Mouse (Mus musculus): ENCODE measurements around the gene Elob. TPM values are rescaled to one million over a fixed set of nuclear protein-coding genes. Genes with fewer than 3 reads are reported as not detected.

Elob gene
- total RNA-seq (2021): 100 to 1,000 TPM; 389 to 390 TPM

DNA sequence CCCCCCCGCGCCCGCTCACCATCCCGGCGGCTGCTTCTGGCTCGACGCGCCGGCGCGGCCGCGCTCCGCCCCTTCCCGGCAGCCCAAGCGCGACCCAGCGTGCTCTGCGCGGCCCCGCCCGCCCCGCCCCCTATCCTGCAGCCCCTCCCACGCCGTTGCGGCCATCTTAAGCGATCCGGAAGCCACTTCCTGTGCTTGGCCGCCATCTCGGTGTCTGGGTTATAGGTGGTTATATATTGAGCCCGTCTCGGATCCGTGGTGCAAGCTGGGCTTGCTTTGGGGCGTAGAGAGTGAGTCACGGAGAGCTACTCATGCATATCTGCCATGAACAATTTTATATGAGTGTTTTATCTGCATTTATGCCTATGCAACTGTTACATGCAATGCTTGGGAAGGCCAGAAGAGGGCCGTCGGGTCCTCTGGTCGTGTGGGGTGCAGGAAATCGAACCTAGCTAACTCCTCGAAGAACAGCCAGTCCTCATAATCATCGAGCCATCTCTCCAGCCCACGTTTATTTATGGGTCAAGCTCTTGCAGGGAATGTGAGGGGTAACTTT is at the start of gene Elob:
TSS of gene Elob (minus strand) at position 73 of the 556 bp plus-strand sequence.
- peak; percentile 78 to 92 for DNase-seq (ENCODE audit: extremely low spot score in 1 of 2, low spot score in 2 of 2)
- intact Hi-C loops (cut with DNase I): loop anchor here (5.0 kb wide), 1 partner anchor 57 kb away; the partner anchor contains the start of gene Flywch1

DNA sequence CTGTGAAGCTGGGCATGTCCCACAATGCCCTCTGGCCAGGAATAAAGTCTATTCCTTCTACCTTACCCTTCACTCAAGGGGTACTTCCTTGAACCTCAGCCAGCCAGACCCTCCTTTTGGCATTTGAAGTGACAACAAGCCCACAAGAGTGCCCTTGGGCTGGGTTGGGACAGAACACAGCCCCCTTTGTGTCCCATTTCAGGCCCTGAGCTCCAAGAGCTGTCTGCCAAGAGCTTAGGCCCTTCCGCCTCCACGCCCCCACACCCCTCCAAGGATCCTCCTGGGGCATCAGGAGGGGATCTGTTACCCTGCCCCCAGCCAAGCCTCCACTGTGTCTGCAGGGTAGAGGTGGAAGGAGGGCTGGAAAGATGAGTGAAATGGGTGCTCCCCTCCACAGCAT is 48.2 kb upstream of the Elob start:
- intact Hi-C loops (cut with DNase I): no loop called here
- DNase-seq (ENCODE audit: extremely low spot score in 1 of 2, low spot score in 2 of 2): peak in 1 of 2 experiments; percentile 46

DNA sequence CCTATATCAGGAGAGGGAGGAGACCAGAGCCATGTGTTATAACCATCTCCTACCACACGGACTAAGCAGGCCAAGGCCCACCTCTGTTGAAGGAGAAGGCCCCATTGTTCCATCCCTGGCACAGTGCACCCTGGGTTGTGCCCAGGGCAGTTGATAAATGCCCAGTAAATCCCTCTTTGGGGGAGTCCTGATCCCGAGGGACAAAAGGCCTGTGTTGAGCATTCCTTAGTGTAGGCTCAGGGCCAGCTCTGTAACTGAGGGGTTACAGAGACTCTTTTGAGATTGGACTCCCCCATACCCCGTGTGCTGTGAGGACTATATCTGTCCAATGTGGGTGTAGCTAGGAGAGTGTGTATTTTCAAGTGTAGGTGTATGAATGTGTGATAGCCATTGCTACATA is 47.8 kb upstream of the Elob start:
- peak in 1 of 2 experiments; percentile 26 for DNase-seq (ENCODE audit: extremely low spot score in 1 of 2, low spot score in 2 of 2)
- intact Hi-C loops (cut with DNase I): no loop called here

GRCm38 (mm10) chr17:23873884-23874856 is 45.2 kb upstream of the Elob start:
- intact Hi-C loops (cut with DNase I): loop anchor here (5.0 kb wide), 1 partner anchor 88 kb away; no protein-coding TSS in a partner anchor
- peak in 1 of 2 experiments; percentile 59 for DNase-seq (ENCODE audit: extremely low spot score in 1 of 2, low spot score in 2 of 2)

GRCm38 (mm10) chr17:23868513-23868912 is 39.6 kb upstream of the Elob start:
- no peak for DNase-seq (ENCODE audit: extremely low spot score in 1 of 2, low spot score in 2 of 2)
- intact Hi-C loops (cut with DNase I): no loop called here

DNA sequence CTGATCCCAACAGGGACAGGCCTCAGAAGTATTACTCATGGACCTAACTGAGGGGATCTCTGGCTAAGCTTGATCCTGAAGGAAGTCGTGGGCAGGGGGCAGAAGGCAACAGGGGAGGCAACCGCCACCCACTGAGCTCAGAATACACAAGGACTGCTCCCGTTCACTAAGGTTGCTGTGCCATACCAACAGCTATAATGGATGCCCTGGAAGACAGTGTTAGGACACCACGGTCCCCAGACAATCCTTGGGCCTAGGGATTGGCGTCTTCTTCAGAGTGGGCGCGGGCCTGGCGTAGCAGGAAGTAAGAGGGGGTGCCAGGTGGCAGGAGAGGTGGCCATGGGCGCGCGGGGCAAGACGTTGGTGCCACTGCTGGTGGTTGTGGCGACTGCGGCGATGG is 38.8 kb upstream of the Elob start, which contains the start of gene Prss21:
TSS of gene Prss21 (plus strand) at position 301 of the 400 bp plus-strand sequence.
- no peak for DNase-seq (ENCODE audit: extremely low spot score in 1 of 2, low spot score in 2 of 2)
- intact Hi-C loops (cut with DNase I): no loop called here

DNA sequence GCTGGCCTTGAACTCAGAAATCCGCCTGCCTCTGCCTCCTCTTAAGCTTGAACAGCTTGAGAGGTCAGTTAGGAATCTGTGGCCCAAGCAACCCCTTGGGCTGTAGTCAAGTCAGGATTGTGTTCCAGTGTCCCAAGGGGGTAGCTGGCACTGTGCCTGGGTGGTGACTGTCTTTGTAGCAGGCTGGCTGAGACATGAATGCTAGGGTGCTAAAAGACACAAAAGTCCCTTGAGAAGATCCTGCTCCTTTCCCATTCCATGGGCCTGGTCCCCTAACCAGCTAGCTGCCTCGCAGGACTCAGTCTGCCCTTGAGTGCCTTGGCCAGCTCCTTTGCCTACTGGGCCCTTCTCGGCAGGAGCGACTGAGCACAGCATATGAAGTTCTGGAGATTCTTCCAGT is 34.0 kb upstream of the Elob start:
- intact Hi-C loops (cut with DNase I): no loop called here
- no peak for DNase-seq (ENCODE audit: extremely low spot score in 1 of 2, low spot score in 2 of 2)

DNA sequence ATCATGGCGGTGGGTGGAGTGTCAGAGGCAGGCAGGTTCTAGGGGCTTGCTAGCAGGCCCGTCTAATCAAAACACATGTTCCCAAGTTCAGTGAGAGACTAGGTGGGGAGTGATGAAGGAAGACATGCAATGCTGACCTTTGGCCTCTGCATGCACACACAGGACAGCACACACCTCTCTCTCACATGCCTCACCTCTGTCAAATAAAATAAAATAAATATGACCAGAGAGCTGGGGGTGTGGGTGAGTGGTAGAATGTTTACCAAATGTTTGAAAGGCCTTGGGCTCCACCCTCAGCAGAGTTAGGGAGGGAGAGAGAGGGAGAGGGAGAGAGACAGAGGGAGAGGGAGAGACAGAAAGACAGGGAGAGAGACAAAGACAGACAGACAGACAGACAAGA is 29.0 kb upstream of the Elob start:
- intact Hi-C loops (cut with DNase I): no loop called here
- no peak for DNase-seq (ENCODE audit: extremely low spot score in 1 of 2, low spot score in 2 of 2)

DNA sequence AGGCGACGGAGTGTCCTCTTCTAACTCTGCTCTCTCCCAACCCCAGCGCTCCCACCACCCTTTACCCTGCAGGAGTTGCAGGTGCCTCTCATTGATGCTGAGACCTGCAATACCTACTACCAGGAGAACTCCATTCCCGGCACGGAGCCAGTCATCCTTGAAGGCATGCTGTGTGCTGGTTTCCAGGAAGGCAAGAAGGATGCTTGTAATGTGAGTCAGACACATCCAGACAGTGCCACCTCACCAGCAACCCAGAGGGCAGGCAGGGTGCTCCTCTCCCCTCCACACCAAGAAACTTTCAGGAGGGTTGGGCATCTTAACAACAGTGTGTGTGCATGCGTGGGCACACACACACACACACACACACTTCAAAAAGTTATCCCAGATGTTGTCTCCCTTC is 28.3 kb upstream of the Elob start:
- no peak for DNase-seq (ENCODE audit: extremely low spot score in 1 of 2, low spot score in 2 of 2)
- intact Hi-C loops (cut with DNase I): no loop called here

DNA sequence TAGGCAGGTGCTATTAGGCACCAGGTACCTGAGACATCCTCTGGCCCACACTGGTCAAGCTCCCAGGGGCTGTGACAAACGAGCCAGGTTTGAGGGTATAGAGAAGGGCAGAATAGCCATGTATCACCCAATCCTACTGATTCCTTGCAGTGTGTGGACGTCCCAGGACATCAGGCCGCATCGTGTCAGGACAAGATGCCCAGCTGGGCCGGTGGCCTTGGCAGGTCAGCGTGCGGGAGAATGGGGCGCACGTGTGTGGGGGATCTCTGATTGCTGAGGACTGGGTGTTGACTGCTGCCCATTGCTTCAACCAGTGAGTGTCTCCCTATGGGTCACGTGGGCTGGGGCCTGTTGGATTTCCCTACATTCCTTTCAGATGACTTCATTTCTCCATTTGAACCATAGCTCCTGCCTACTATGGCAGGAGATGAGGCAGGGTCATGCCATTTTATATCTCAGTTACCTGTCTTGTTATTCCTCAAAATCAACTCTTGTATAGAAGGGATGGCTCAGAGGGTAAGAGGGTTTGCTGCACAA is 25.4 kb upstream of the Elob start:
- intact Hi-C loops (cut with DNase I): loop anchor here (5.0 kb wide), 1 partner anchor 108 kb away; no protein-coding TSS in a partner anchor
- DNase-seq (ENCODE audit: extremely low spot score in 1 of 2, low spot score in 2 of 2): no peak

GRCm38 (mm10) chr17:23853292-23853691 is 24.4 kb upstream of the Elob start:
- DNase-seq (ENCODE audit: extremely low spot score in 1 of 2, low spot score in 2 of 2): peak in 1 of 2 experiments; percentile 67
- intact Hi-C loops (cut with DNase I): loop anchor here (5.0 kb wide), 1 partner anchor 109 kb away; no protein-coding TSS in a partner anchor

DNA sequence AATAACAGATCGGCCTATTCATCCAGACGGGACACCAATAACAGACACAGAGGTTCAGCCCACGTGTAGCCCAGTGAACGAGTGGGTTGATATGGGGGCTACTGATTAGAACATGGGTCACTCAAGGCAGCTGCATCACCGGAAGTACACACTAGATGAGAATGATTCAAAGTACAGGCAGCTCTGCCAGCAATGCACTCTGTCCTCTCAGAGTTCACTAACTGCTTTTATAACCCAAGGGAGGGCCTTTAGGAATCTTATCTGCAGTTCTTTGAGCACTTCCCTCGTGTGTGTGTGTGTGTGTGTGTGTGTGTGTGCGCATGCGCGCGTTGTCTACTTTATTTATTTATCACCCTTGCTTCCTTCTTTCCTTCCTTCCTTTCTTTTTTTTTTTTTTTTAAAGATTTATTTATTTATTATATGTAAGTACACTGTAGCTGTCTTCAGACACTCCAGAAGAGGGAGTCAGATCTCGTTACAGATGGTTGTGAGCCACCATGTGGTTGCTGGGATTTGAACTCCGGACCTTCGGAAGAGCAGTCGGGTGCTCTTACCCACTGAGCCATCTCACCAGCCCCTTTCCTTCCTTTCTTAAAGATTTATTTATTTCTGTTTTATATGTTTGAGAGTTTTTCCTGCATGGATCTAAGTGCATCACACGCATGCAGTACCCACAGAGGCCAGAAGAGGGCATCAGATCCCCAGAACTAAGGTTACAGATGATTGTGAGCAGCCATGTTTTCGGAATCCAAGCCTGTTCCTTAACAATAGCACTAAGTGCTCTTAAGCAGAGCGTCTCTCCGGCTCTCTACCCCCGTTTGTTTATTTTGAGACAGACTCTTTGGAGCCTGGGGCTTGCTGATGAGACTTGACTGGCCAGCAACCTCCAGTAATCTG is 22.2 kb upstream of the Elob start:
- DNase-seq (ENCODE audit: extremely low spot score in 1 of 2, low spot score in 2 of 2): peak; percentile 45 to 68
- intact Hi-C loops (cut with DNase I): loop anchor here (5.0 kb wide), 1 partner anchor 111 kb away; no protein-coding TSS in a partner anchor

DNA sequence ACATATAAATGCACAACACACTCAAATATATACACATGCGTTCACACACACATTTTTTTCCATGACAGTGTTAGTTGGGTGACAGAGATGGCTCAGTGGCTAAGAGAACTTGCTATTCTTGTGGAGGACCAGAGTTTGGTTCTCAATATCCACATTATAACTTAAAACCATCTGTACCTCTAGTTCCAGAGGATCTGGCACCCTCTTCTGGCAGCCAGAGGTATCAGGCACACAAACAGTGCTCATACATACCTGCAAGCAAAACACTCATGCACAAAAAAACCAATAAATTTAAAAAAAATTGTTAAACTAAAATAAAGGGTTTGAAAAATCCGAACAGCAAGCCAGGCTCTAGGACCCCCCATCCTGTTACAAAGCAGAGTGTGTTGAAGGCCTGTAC is 21.1 kb upstream of the Elob start:
- intact Hi-C loops (cut with DNase I): loop anchor here (5.0 kb wide), 1 partner anchor 112 kb away; no protein-coding TSS in a partner anchor
- no peak for DNase-seq (ENCODE audit: extremely low spot score in 1 of 2, low spot score in 2 of 2)

DNA sequence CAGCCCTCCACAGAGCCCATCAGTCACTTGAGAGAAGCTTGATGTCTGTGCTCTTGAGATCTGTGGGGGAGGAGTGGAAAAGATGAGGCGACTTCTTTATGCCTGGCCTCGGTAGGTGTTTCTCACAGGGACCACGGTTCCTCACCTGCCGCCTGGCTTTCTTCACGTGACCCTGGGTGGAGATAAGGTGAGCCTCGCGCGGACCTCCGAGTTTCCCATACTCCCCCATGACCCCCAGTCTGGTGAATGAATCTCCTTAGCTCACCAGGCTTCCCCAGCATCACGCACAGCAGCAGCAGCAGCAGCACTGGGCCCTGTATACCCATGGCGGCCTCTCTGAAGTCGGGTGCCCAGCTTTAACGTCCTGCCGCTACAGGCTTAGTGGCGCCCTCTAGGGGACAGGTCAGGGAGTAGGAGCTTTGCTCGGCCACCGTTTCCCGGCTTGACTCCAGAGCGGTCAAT is 14.9 kb upstream of the Elob start, which contains the start of the genes Prss32 and Prss41:
TSS of gene Prss32 (plus strand) at position 44 of the 462 bp plus-strand sequence.
TSS of gene Prss41 (minus strand) at position 361 of the 462 bp plus-strand sequence.
- intact Hi-C loops (cut with DNase I): no loop called here
- DNase-seq (ENCODE audit: extremely low spot score in 1 of 2, low spot score in 2 of 2): peak in 1 of 2 experiments; percentile 67

DNA sequence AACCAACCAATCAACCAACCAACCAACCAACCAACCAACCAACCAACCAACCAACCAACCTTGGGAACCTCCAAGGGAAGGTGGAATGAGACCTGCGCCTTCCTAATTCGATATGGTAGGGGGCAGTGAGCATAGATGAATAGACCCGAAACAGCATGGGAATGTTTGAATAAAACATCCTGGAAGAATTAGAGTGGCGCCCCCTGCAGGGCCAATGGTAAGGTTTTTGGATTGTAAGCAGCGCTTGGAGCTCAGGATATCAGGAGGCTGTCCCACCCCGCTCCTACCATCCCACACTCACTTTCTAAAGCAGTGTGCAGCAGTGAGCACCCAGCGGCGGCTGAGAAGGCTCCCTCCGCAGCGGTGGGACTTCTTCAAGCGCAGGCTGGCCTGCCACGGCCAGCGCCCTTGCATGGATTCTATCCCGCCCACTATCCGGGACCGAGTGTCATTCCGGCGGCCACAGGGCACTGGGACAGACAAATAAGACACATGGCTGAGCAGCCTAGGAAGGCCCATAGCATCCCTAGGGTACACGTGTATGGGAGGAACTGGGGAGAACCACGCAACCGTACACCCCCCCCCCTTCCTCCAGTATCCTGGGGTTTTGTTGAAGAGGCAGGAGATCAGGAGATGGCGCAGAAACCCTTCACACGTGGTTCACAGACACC is 14.3 kb upstream of the Elob start:
- intact Hi-C loops (cut with DNase I): no loop called here
- DNase-seq (ENCODE audit: extremely low spot score in 1 of 2, low spot score in 2 of 2): no peak

DNA sequence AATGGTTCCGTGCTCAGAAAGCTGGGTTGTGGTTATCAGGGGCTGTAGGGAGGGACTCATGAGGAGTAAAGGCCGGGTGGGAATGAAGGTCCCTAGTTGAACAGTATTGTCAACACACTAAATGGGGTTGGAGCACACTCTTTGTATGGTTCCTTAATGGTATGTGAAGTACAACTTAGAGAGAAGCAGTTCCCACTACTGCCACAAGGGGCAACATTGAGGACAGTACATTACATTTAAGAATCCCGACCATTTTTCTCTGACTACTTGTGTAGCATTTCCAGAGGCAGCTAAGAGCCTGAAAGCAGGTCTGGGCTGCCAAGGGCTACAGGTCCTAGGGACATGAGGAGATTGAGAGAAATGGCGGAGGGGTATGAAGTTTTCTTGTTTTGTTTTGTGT is 12.2 kb upstream of the Elob start:
- DNase-seq (ENCODE audit: extremely low spot score in 1 of 2, low spot score in 2 of 2): peak; percentile 55 to 61
- intact Hi-C loops (cut with DNase I): no loop called here

- intact Hi-C loops (cut with DNase I): no loop called here
- no peak for DNase-seq (ENCODE audit: extremely low spot score in 1 of 2, low spot score in 2 of 2)
Observed at GRCm38 (mm10) chr17:23836006-23836575, 7.2 kb upstream of the Elob start, which contains the start of gene Prss33. Prss33 (minus strand) TSS chr17:23836056.
